Mouse (Mus musculus) testis, adult 2 months (tissue): ENCODE results near the gene Tgfa.

Source experiments
- CTCF ChIP-seq: fragments of 200-500 bp; IDR thresholded peaks from 2 replicates; pipeline ENCODE4 v1.5.1; 2012; ENCODE audit warnings: low read depth, mild to moderate bottlenecking, inconsistent platforms, low read length, moderate library complexity; ENCODE audit not compliant: control insufficient read depth, insufficient read depth, insufficient replicate concordance
- POLR2A ChIP-seq: fragments of 200-500 bp; IDR thresholded peaks from 2 replicates; pipeline ENCODE4 v1.6.1; 2012; ENCODE audit warnings: low read depth, mild to moderate bottlenecking, inconsistent platforms, low read length, moderate library complexity; ENCODE audit not compliant: control insufficient read depth

- TF ChIP-seq CTCF = no peak
- no peak for TF ChIP-seq POLR2A
Measured at GRCm38 (mm10) chr6:86295451-86295850, 100.4 kb downstream of the Tgfa start.
